Mouse (Mus musculus) left cerebral cortex, adult 2 months (tissue): ENCODE data around the gene Slc46a2. TPM values are rescaled to one million over a fixed set of nuclear protein-coding genes. Genes with fewer than 3 reads are reported as not detected.

Source experiments
- DNase-seq, 2 experiments: peaks; one replicate each; pipeline ENCODE4 v3.0.0; 2021 to 2022; ENCODE audit warnings: low spot score in 2 of 2, mixed read lengths in 1 of 2; ENCODE audit errors: extremely low spot score in 1 of 2
- H3K27ac ChIP-seq: fragments of 200-600 bp; 2 replicates; pipeline ENCODE4 v1.8.1; 2022
- H3K4me3 ChIP-seq: fragments of 200-600 bp; 2 replicates; pipeline ENCODE4 v1.8.1; 2022
- CTCF ChIP-seq: fragments of 200-600 bp; IDR thresholded peaks from 2 replicates; pipeline ENCODE4 v1.8.1; 2022; ENCODE audit warnings: antibody characterized with exemption, mild to moderate bottlenecking, moderate library complexity
- intact Hi-C: fragments of 180-260 bp; cut with DNase I; formaldehyde crosslinking; loops from one replicate; pipeline ENCODE4 v1.15.1; 2025
- total RNA-seq, 2 experiments: library from RNA; stranded (reverse); gene quantifications; 2 replicates each; pipeline ENCODE4 v1.2.3; 2021

Slc46a2 gene
- total RNA-seq, 2 experiments from 2014 or later = not detected

GRCm38 (mm10) chr4:59907657-59908230 is 7.1 kb downstream of the Slc46a2 start:
- TF ChIP-seq CTCF = no peak
- DNase-seq = no peak
- Histone ChIP-seq H3K27ac (no peak overlapping the region), H3K4me3 (no peak overlapping the region)
- intact Hi-C loops = no loop called here

- no peak overlapping the region for H3K27ac ChIP-seq
Observed at GRCm38 (mm10) chr4:59907092-59907491, 7.8 kb downstream of the Slc46a2 start.

GRCm38 (mm10) chr4:59902547-59902946 is 12.3 kb downstream of the Slc46a2 start:
- peak; percentile 31 for TF ChIP-seq CTCF
- no peak for DNase-seq
- no peak overlapping the region for H3K4me3 ChIP-seq
- H3K27ac ChIP-seq = no peak overlapping the region
- intact Hi-C loops = no loop called here

More at GRCm38 (mm10) chr4:59907092-59907491, 7.8 kb downstream of the Slc46a2 start:
- no peak for DNase-seq
- intact Hi-C loops = no loop called here
- no peak overlapping the region for H3K4me3 ChIP-seq
- TF ChIP-seq CTCF = no peak

- no peak overlapping the region for H3K27ac ChIP-seq
- DNase-seq = no peak
- no peak for TF ChIP-seq CTCF
- no peak overlapping the region for H3K4me3 ChIP-seq
- intact Hi-C loops = no loop called here
Observed at GRCm38 (mm10) chr4:59901810-59902209, 13.0 kb downstream of the Slc46a2 start.

- Histone ChIP-seq H3K27ac (no peak overlapping the region), H3K4me3 (no peak overlapping the region)
- TF ChIP-seq CTCF = no peak
- DNase-seq = no peak
- intact Hi-C loops = no loop called here
Observed at GRCm38 (mm10) chr4:59898521-59898919, 16.3 kb downstream of the Slc46a2 start.

- intact Hi-C loops = no loop called here
- no peak for DNase-seq
- Histone ChIP-seq H3K4me3 (no peak overlapping the region), H3K27ac (no peak overlapping the region)
- TF ChIP-seq CTCF = no peak
Observed at GRCm38 (mm10) chr4:59897814-59898520, 16.9 kb downstream of the Slc46a2 start.

GRCm38 (mm10) chr4:59896000-59896399 is 18.9 kb downstream of the Slc46a2 start:
- H3K27ac ChIP-seq = no peak overlapping the region
- intact Hi-C loops = no loop called here
- no peak for TF ChIP-seq CTCF
- DNase-seq = no peak
- H3K4me3 ChIP-seq = no peak overlapping the region

GRCm38 (mm10) chr4:59894977-59895575 is 19.8 kb downstream of the Slc46a2 start:
- no peak for TF ChIP-seq CTCF
- no peak for DNase-seq
- H3K4me3 ChIP-seq = no peak overlapping the region
- H3K27ac ChIP-seq = no peak overlapping the region
- intact Hi-C loops = no loop called here

GRCm38 (mm10) chr4:59894415-59894814 is 20.4 kb downstream of the Slc46a2 start:
- Histone ChIP-seq H3K27ac (no peak overlapping the region), H3K4me3 (no peak overlapping the region)
- intact Hi-C loops = no loop called here
- TF ChIP-seq CTCF = no peak
- no peak for DNase-seq

GRCm38 (mm10) chr4:59892731-59893130 is 22.1 kb downstream of the Slc46a2 start:
- DNase-seq = no peak
- intact Hi-C loops = no loop called here
- TF ChIP-seq CTCF = no peak
- no peak overlapping the region for H3K4me3 ChIP-seq
- H3K27ac ChIP-seq = no peak overlapping the region

- DNase-seq = no peak
- TF ChIP-seq CTCF = no peak
- Histone ChIP-seq H3K4me3 (no peak overlapping the region), H3K27ac (no peak overlapping the region)
- intact Hi-C loops = no loop called here
Observed at GRCm38 (mm10) chr4:59891723-59892416, 23.0 kb downstream of the Slc46a2 start.

- TF ChIP-seq CTCF = no peak
- DNase-seq = no peak
- Histone ChIP-seq H3K27ac (no peak overlapping the region), H3K4me3 (no peak overlapping the region)
- intact Hi-C loops = no loop called here
Observed at GRCm38 (mm10) chr4:59890086-59890600, 24.7 kb downstream of the Slc46a2 start.
